Mouse (Mus musculus) heart, adult 2 months (tissue): ENCODE data around the gene Mettl7a2. TPM values are rescaled to one million over a fixed set of nuclear protein-coding genes. Genes with fewer than 3 reads are reported as not detected.

Experiments used
- DNase-seq, 2 experiments: peaks; one replicate each; pipeline ENCODE4 v3.0.0; 2021
- H3K27ac ChIP-seq: fragments of 200-600 bp; 2 replicates; pipeline ENCODE4 v1.8.1; 2022
- H3K27me3 ChIP-seq: fragments of 200-500 bp; 2 replicates; pipeline ENCODE4 v1.6.1; 2012; ENCODE audit warnings: mild to moderate bottlenecking, low read length, inconsistent platforms, mixed read lengths; ENCODE audit not compliant: control insufficient read depth, insufficient read depth
- H3K36me3 ChIP-seq: fragments of 200-500 bp; 2 replicates; pipeline ENCODE4 v1.6.1; 2012; ENCODE audit warnings: low read length, inconsistent platforms; ENCODE audit not compliant: control insufficient read depth, insufficient read depth
- H3K4me1 ChIP-seq: fragments of 200-500 bp; 2 replicates; pipeline ENCODE4 v1.6.1; 2011; ENCODE audit warnings: low read length; ENCODE audit not compliant: control insufficient read depth, insufficient read depth
- H3K4me3 ChIP-seq: fragments of 200-600 bp; 2 replicates; pipeline ENCODE4 v1.8.1; 2022
- H3K79me2 ChIP-seq: fragments of 200-500 bp; replicated peaks from 2 replicates; pipeline ENCODE4 v1.6.1; 2012; ENCODE audit warnings: mild to moderate bottlenecking, inconsistent platforms, low read length, moderate library complexity, mixed read lengths; ENCODE audit not compliant: control insufficient read depth, insufficient read depth
- H3K9ac ChIP-seq: fragments of 200-500 bp; 2 replicates; pipeline ENCODE4 v1.6.1; 2012; ENCODE audit warnings: low read depth, mild to moderate bottlenecking, control low read depth, inconsistent platforms, low read length, mixed read lengths
- CTCF ChIP-seq: fragments of 200-600 bp; IDR thresholded peaks from 2 replicates; pipeline ENCODE4 v1.8.1; 2022; ENCODE audit warnings: antibody characterized with exemption, mild to moderate bottlenecking, moderate library complexity
- EP300 ChIP-seq: fragments of 200-500 bp; IDR thresholded peaks from 2 replicates; pipeline ENCODE4 v1.6.1; 2011; ENCODE audit warnings: low read depth, low read length, control low read depth; ENCODE audit not compliant: insufficient read depth
- POLR2A ChIP-seq: fragments of 200-500 bp; IDR thresholded peaks from 2 replicates; pipeline ENCODE4 v1.6.1; 2011; ENCODE audit warnings: mild to moderate bottlenecking, low read depth, low read length, control low read depth; ENCODE audit not compliant: insufficient read depth
- WGBS: fragments of 180-500 bp; shearing (Covaris S2); methylation state at CpG from one replicate; pipeline ENCODE4 v1.1.7; 2018; 5-methylcytosine and 5-hydroxymethylcytosine counted together
- intact Hi-C: fragments of 180-260 bp; cut with DNase I; formaldehyde crosslinking; loops from one replicate; pipeline ENCODE4 v1.15.1; 2025
- polyA plus RNA-seq: library from polyadenylated mRNA; depleted of rRNA; stranded (reverse); fragments of >200 nt; gene quantifications from 2 replicates; pipeline ENCODE4 v1.2.3, GENCODE M21; 2012
- total RNA-seq, 2 experiments: library from RNA; stranded (reverse); gene quantifications; 2 replicates each; pipeline ENCODE4 v1.2.3; 2021

Gene Mettl7a2
- total and polyA plus RNA-seq, 3 experiments: 0.75 to 1.5 TPM; not detected in 1

- no peaks in the 10 kb centered on the region for H3K4me1 ChIP-seq
- H3K27ac ChIP-seq: no peak overlapping the region
- H3K27me3 ChIP-seq: no peaks in the 10 kb centered on the region
- no peaks in the 10 kb centered on the region for H3K36me3 ChIP-seq
- no peak overlapping the region for H3K9ac ChIP-seq
- DNase-seq: no peak
- no peak for TF ChIP-seq POLR2A
- no peak for TF ChIP-seq CTCF
- TF ChIP-seq EP300: no peak
- H3K4me3 ChIP-seq: no peak overlapping the region
- H3K79me2 ChIP-seq: no peaks in the 10 kb centered on the region
- 95% methylated on average over 17 of the region's 17 CpGs for WGBS
- intact Hi-C loops: no loop called here
Observed at GRCm38 (mm10) chr15:100387544-100388223, 34.7 kb downstream of the Mettl7a2 start.

- H3K27me3 ChIP-seq: no peaks in the 10 kb centered on the region
- H3K27ac ChIP-seq: no peak overlapping the region
- WGBS: 85% methylated on average over 16 of the region's 16 CpGs
- TF ChIP-seq CTCF: no peak
- no peak for TF ChIP-seq EP300
- TF ChIP-seq POLR2A: no peak
- no peaks in the 10 kb centered on the region for H3K4me1 ChIP-seq
- no peak for DNase-seq
- intact Hi-C loops: no loop called here
- H3K79me2 ChIP-seq: no peaks in the 10 kb centered on the region
- H3K4me3 ChIP-seq: no peak overlapping the region
- no peaks in the 10 kb centered on the region for H3K36me3 ChIP-seq
- no peak overlapping the region for H3K9ac ChIP-seq
Observed at GRCm38 (mm10) chr15:100388224-100388835, 35.3 kb downstream of the Mettl7a2 start.

GRCm38 (mm10) chr15:100388886-100389285 is 35.9 kb downstream of the Mettl7a2 start:
- Histone ChIP-seq H3K9ac (no peak overlapping the region), H3K27me3 (no peaks in the 10 kb centered on the region), H3K4me3 (no peak overlapping the region), H3K4me1 (no peaks in the 10 kb centered on the region), H3K27ac (no peak overlapping the region), H3K79me2 (no peaks in the 10 kb centered on the region), H3K36me3 (no peaks in the 10 kb centered on the region)
- no peak for DNase-seq
- TF ChIP-seq EP300 (no peak), CTCF (no peak), POLR2A (no peak)
- intact Hi-C loops: no loop called here
- WGBS: 81% methylated on average over 9 of the region's 9 CpGs

- Histone ChIP-seq H3K79me2 (no peaks in the 10 kb centered on the region), H3K4me3 (no peak overlapping the region), H3K36me3 (no peaks in the 10 kb centered on the region), H3K27ac (no peak overlapping the region), H3K9ac (no peak overlapping the region), H3K27me3 (no peaks in the 10 kb centered on the region), H3K4me1 (no peaks in the 10 kb centered on the region)
- WGBS: 62% methylated on average over 7 of the region's 7 CpGs
- DNase-seq: no peak
- intact Hi-C loops: no loop called here
- TF ChIP-seq CTCF: no peak
- TF ChIP-seq EP300: no peak
- no peak for TF ChIP-seq POLR2A
Observed at GRCm38 (mm10) chr15:100391066-100391465, 38.1 kb downstream of the Mettl7a2 start.

- intact Hi-C loops: no loop called here
- Histone ChIP-seq H3K27ac (no peak overlapping the region), H3K79me2 (no peaks in the 10 kb centered on the region), H3K36me3 (no peaks in the 10 kb centered on the region), H3K9ac (no peak overlapping the region), H3K27me3 (no peaks in the 10 kb centered on the region), H3K4me1 (no peaks in the 10 kb centered on the region), H3K4me3 (no peak overlapping the region)
- WGBS: 93% methylated on average over 7 of the region's 7 CpGs
- no peak for DNase-seq
- TF ChIP-seq CTCF (no peak), POLR2A (no peak), EP300 (no peak)
Observed at GRCm38 (mm10) chr15:100391599-100391998, 38.6 kb downstream of the Mettl7a2 start.

GRCm38 (mm10) chr15:100393016-100393415 is 40.0 kb downstream of the Mettl7a2 start:
- Histone ChIP-seq H3K79me2 (no peaks in the 10 kb centered on the region), H3K9ac (no peak overlapping the region), H3K4me3 (no peak overlapping the region), H3K27ac (no peak overlapping the region), H3K4me1 (no peaks in the 10 kb centered on the region), H3K27me3 (no peaks in the 10 kb centered on the region), H3K36me3 (no peaks in the 10 kb centered on the region)
- TF ChIP-seq POLR2A (no peak), CTCF (no peak), EP300 (no peak)
- 80% methylated on average over 11 of the region's 11 CpGs for WGBS
- DNase-seq: no peak
- intact Hi-C loops: no loop called here
